Mouse (Mus musculus): ENCODE measurements around the gene Sp8. TPM values are rescaled to one million over a fixed set of nuclear protein-coding genes. Genes with fewer than 3 reads are reported as not detected.

The Sp8 gene
- total RNA-seq, 2 experiments from 2014 or later: not detected

DNA sequence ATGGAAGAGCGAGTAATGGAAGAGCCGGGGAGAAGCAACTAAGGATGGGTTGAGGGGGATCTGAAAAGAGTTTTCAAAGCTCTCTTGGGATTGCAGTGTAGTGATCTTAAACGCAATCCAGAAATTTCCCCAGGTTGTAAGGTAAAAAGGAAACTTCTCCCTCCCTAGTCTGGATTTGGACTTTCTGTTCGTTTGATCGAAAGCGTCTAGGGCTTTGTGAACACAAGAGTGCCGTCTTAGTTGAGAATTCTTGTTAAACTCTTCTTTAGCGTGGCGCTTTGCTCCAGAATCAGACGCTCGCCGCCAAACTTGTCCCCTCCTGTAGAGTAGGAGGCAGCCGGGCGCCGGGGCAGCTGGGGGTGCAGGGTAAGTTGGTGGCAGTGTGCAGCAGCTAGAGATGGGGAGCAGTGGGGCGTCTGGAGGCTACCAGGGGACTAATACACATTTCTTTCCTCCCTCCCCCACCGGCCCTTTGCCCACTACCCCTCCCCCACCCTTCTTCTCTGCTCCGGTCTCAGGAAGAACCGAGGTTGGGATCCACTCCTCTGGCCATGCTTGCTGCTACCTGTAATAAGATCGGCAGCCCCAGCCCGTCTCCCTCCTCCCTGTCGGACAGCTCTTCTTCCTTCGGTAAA lies 1.8 kb downstream of the Sp8 start:
- no peak for ATAC-seq (replicated peaks; ENCODE audit: low FRiP score, poor library complexity, severe bottlenecking)

DNA sequence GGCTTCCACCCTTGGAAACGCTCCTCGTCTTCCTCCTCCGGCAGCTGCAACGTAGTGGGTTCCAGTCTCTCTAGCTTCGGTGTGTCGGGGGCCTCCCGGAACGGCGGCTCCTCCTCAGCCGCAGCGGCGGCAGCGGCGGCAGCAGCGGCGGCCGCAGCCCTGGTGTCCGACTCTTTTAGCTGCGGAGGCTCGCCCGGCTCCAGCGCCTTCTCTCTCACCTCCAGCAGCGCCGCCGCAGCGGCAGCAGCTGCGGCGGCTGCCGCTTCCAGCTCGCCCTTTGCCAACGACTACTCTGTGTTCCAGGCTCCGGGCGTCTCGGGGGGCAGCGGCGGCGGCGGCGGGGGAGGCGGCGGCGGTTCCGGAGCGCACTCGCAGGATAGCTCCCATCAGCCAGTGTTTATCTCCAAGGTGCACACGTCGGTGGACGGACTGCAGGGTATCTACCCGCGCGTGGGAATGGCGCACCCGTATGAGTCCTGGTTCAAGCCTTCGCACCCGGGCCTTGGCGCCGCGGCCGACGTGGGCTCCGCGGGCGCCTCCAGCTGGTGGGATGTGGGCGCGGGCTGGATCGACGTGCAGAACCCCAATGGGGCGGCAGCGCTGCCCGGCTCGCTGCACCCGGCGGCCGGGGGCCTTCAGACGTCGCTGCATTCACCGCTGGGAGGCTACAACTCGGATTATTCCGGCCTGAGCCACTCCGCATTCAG lies 2.5 kb downstream of the Sp8 start:
- no peak for ATAC-seq (replicated peaks; ENCODE audit: low FRiP score, poor library complexity, severe bottlenecking)

DNA sequence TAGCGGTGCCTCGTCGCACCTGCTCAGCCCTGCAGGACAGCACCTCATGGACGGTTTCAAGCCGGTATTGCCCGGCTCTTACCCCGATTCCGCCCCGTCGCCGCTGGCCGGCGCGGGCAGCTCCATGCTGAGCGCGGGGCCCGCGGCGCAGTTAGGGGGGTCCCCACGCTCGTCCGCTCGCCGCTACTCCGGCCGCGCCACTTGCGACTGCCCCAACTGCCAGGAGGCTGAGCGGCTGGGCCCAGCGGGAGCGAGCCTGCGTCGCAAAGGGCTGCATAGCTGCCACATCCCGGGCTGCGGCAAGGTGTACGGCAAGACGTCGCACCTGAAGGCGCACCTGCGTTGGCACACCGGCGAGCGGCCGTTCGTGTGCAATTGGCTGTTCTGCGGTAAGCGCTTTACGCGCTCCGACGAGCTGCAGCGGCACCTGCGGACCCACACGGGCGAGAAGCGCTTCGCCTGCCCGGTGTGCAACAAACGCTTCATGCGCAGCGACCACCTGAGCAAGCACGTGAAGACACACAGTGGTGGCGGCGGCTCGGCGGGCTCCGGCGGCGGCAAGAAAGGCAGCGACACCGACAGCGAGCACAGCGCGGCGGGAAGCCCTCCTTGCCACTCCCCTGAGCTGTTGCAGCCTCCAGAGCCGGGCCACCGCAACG lies 3.2 kb downstream of the Sp8 start:
- no peak for ATAC-seq (replicated peaks; ENCODE audit: low FRiP score, poor library complexity, severe bottlenecking)

DNA sequence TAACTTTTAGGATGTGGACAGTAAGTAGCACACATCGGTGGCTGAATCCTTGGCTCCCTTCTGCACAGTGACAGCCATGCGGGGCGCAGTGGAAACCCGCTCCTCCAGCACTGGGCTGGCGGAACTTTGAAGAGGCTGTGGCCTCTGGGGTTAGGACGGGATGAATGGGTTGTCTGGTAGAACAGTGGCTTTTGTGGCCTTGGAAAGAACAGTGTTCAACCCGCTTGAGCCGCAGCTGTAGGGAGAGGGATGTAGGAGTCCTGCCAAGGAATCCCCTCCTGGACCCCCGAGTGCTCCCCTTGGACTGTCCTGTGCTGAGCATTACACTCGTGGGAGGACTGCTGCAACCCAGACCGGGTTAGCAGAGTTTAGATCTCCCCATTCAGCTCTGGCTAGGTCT lies 3.9 kb downstream of the Sp8 start:
- no peak for ATAC-seq (replicated peaks; ENCODE audit: low FRiP score, poor library complexity, severe bottlenecking)

DNA sequence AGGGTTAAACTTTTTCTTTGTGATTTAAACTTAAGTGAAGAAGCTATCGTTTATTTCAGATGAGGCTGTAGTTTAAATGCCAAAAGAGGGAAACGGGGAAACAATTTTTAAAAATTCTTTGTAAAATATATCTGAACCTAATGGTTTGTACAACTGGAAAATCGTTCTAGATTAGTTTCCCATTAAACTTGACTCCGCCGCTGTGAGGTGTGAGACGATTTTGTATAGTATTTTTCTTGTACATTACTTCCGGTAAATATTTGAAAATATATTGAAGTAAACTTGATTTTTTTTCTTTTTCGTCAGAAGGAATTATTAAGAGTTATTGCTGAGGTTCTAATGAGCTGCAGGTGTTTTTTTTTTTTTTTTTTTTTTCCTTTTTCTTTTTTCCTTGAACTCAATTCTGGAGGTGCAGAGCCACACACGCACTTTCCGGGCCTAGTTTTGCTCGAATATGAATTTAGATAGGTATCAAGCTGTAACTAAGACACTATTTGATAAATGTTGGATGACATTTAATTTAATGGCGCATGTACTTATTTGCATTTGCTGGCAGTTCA lies 4.8 kb downstream of the Sp8 start:
- no peak for ATAC-seq (replicated peaks; ENCODE audit: low FRiP score, poor library complexity, severe bottlenecking)

DNA sequence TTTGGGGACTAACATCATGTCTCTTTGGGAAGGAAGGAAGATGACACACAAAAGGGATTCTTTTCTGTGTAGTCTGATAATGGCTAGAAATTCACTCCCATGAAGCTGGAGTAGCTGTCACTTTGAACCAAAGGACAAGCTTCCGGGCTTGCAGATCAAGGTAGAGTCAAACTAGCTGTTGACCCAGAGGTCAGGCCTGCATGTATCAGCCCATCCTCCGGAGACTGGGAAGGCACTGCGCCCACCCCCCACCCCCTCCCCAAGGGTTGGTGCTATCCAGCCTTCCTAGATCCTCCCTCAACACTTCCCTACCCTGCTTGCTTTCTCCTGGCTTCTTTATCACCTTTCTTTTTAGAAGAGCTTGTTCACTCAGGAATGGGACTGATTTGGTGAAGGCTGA lies 7.2 kb downstream of the Sp8 start:
- no peak for ATAC-seq (replicated peaks; ENCODE audit: low FRiP score, poor library complexity, severe bottlenecking)

DNA sequence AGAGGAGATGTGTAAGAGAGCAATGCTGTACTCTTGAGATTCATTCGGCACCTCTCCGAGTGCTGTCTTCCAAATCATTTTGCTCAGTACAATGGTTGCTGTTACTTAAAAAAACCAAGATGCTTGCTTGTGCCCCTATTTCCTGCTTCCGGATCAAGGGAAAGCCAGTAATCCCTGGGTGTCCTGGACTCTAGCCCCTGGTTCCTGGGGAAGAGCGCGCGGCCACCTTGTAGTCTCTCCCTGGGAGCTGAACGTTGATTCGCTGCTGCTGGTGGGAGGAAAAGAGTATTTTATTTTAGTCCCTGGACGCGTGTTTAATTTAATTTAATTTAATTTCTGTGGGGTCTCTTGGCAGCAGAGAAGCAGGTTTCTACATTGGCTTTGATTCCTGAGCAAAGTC lies 8.3 kb downstream of the Sp8 start:
- no peak for ATAC-seq (replicated peaks; ENCODE audit: low FRiP score, poor library complexity, severe bottlenecking)

DNA sequence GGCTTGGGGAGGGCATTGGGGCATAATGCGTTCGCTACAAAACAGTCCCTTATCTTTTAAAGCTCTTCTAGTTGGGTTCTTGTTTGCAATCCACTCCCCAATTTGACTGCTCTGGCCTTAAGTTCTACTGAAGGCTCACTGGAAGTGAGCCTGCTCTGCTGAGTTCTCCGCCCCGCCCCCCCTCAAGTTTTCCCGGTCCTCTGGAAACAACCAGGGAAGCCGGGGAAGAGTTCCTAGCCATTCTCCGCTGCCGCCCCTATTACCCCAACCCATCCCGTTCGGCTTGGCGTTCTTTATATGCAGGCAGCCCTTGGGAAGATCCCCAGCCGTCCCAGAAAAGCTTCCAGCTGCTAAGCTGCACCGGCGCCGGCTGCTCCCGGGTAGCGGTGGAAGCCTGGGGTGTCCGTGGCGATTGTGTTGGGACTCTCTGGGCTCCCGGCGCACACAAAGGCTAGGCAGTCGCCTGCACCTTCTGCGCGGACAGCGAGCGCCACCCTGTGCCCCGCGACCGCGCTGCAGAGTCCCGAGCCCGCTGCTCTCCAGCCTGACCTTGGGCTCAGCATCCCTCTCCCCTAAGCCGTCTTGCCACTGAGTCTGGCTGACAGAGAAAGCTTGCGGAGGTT lies 8.8 kb downstream of the Sp8 start:
- ATAC-seq (replicated peaks; ENCODE audit: low FRiP score, poor library complexity, severe bottlenecking): no peak

DNA sequence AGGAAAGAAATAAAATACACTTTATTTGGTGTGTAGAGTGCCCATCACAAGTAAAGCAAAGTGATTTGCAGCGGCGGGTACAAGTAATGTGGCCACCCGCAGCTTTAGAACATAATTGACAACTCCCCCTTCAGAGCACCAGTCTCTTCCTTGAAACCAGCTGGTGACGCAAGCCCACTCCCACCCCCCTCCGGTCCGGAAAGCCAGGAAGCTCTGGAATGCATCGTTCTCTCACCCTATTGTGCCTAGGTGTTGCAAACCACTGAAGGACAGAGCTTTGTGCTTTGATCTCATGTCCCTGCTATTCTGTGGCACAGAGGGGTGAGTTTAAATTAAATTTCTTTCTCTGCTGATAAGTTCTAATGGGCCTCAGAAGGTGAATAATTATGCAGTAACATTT lies 10.0 kb downstream of the Sp8 start:
- ATAC-seq (replicated peaks; ENCODE audit: low FRiP score, poor library complexity, severe bottlenecking): no peak

DNA sequence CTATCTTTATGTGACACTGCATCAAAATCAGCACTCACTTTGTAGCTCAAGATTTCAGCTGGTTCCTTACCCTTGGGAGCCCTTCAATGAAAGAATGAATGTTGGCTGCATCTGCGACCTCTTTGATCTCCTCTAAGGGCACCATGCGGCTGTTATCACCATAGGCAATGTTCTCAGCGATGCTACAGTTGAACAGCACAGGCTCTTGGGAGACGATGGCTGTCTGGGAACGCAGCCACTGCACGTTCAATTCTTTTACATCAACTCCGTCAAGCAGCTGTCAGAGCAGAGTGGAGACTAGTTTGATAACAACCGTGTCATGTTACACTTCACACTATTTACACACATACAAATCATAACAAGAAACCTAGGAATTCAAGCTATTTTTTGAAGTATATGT lies 26.5 kb downstream of the Sp8 start:
- ATAC-seq (replicated peaks; ENCODE audit: low FRiP score, poor library complexity, severe bottlenecking): no peak

DNA sequence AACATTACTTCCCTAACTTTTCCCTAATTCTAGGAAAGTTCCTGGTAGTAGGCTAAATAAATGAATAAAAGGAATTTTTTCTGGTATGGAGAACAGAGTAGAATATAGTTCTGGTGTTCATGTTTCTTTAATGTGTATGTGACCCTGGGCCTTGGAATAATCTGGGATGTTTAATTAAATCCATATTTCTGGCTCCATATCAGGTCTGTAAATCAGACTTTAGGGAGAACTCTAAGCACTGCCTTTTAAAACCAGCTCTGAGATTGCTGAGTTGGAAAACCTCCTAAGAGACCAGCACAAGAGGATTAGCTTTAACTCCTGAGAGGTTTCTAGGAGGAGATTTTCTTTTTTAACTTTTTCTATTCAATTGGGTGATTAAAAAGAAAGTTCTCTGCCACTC lies 36.7 kb downstream of the Sp8 start:
- no peak for ATAC-seq (replicated peaks; ENCODE audit: low FRiP score, poor library complexity, severe bottlenecking)

DNA sequence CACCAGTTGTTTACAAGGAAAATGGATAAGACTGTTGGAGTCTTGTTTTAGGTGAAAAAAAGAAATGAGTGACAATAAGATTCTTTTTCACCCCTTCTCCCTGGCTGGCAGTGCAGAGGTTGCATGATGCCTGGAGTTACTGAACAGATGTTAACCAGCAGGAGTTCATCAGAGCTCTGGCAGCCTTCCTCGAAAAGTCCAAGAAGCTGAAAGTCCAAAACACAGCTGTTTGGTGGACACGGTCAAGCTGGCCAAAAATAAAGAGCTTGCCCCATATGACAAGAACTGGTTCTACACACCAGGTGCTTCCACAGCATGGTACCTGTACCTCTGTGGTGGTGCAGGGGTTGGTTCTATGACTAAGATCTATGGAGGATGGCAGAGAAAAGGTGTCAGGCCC lies 41.8 kb downstream of the Sp8 start:
- no peak for ATAC-seq (replicated peaks; ENCODE audit: low FRiP score, poor library complexity, severe bottlenecking)

Other genes with a start within 250 kb of the Sp8 start
- gene Abcb5, start 120.1 kb downstream of the Sp8 start, total RNA-seq (2015; ENCODE audit: low replicate concordance): not detected in 2 replicates
- not detected in 2 replicates for gene Abcb5, start 120.1 kb downstream of the Sp8 start, total RNA-seq (2017; ENCODE audit: low replicate concordance)

Measured in erythroid progenitor cell, adult 5-6 weeks (primary cell).